7 mouse cellular contexts compared by ENCODE assay signal in genomic region chr13:53178594-53178993, GRCm38 (mm10).
DNase-seq lines count a peak whose midpoint lies in the region; ATAC-seq lines count a peak whose summit lies in the region.

No protein-coding gene starts in this region.

- H3K36me3 ChIP-seq in hindbrain, embryonic 10.5 days, result no peaks in the 10 kb centered on the region
- no peaks in the 10 kb centered on the region for H3K36me3 ChIP-seq in limb, embryonic 12.5 days
- no peaks in the 10 kb centered on the region for H3K36me3 ChIP-seq in stomach, embryonic 14.5 days (ENCODE audit: control insufficient read depth, insufficient read depth, low read length)

- no peak for ATAC-seq in limb, embryonic 12.5 days (ENCODE audit: insufficient number of reproducible peaks, insufficient read depth, low FRiP score, low TSS enrichment, low read depth)
- ATAC-seq in stomach, embryonic 14.5 days (ENCODE audit: insufficient number of reproducible peaks, insufficient read depth, low FRiP score, low read depth), result no peak
- ATAC-seq in cerebellum, adult (ENCODE audit: insufficient number of reproducible peaks, low FRiP score, low TSS enrichment), result no peak

- H3K4me3 ChIP-seq in hindbrain, embryonic 10.5 days, result no peak overlapping the region; the same call in 1 of the 2 replicates
- no peak overlapping the region for H3K4me3 ChIP-seq in limb, embryonic 12.5 days (replicated peaks)
- H3K4me3 ChIP-seq in stomach, embryonic 14.5 days (ENCODE audit: low read depth, low read length), result no peak overlapping the region

- peak; percentile 71 for DNase-seq in Muller cell, postnatal 12 days (ENCODE audit: inconsistent ontology term)
- DNase-seq in adrenal gland, postnatal 14 days, result peak; percentile 46
- peak; percentile 53 for DNase-seq in hindbrain, embryonic 10.5 days (ENCODE audit: low spot score)
- no peak for DNase-seq in thymus, postnatal 36 days

- peaks cover 69% of the 10 kb centered on the region for H3K4me1 ChIP-seq in hindbrain, embryonic 10.5 days (replicated peaks)
- H3K4me1 ChIP-seq in limb, embryonic 12.5 days (replicated peaks), result peaks cover 90% of the 10 kb centered on the region
- peaks cover 47% of the 10 kb centered on the region for H3K4me1 ChIP-seq in stomach, embryonic 14.5 days (ENCODE audit: control insufficient read depth, insufficient read depth, low read length)

- H3K9ac ChIP-seq in limb, embryonic 12.5 days (replicated peaks), result 0 out of 2 replicates have a peak overlapping the region, but pooled peaks have one; percentile 19
- no peak overlapping the region for H3K9ac ChIP-seq in stomach, embryonic 14.5 days (replicated peaks; ENCODE audit: low read depth, low read length)

- H3K27ac ChIP-seq in hindbrain, embryonic 10.5 days, result peak overlapping the region; percentile 68
- peak overlapping the region; percentile 83 for H3K27ac ChIP-seq in limb, embryonic 12.5 days
- peak overlapping the region; percentile 58; the same call in 1 of the 2 replicates for H3K27ac ChIP-seq in stomach, embryonic 14.5 days (ENCODE audit: low read length)

- H3K9me3 ChIP-seq in hindbrain, embryonic 10.5 days, result no peaks in the 10 kb centered on the region
- no peaks in the 10 kb centered on the region for H3K9me3 ChIP-seq in limb, embryonic 12.5 days
- no peaks in the 10 kb centered on the region for H3K9me3 ChIP-seq in stomach, embryonic 14.5 days (ENCODE audit: control insufficient read depth, low read depth, low read length)

- H3K4me2 ChIP-seq in limb, embryonic 12.5 days, result peak overlapping the region; percentile 42
- peak overlapping the region; percentile 34 for H3K4me2 ChIP-seq in stomach, embryonic 14.5 days (replicated peaks; ENCODE audit: low read depth, low read length)

- WGBS in hindbrain, embryonic 10.5 days, result 15% methylated on average over 13 of the region's 13 CpGs
- WGBS in limb, embryonic 12.5 days, result 2% methylated on average over 13 of the region's 13 CpGs
- 2% methylated on average over 13 of the region's 13 CpGs for WGBS in stomach, embryonic 14.5 days

- no peaks in the 10 kb centered on the region for H3K27me3 ChIP-seq in hindbrain, embryonic 10.5 days (ENCODE audit: insufficient read depth, poor library complexity, severe bottlenecking)
- no peaks in the 10 kb centered on the region for H3K27me3 ChIP-seq in limb, embryonic 12.5 days
- no peaks in the 10 kb centered on the region for H3K27me3 ChIP-seq in stomach, embryonic 14.5 days (ENCODE audit: control insufficient read depth, insufficient read depth, low read length)

Comparison
In these comparisons a context has a peak if more than half of its experiments do, and no peak if none do; other contexts are left out.
1. DNase-seq: peak in Muller cell, postnatal 12 days (single experiment), adrenal gland, postnatal 14 days (single experiment) and hindbrain, embryonic 10.5 days (single experiment); none in thymus, postnatal 36 days (0 of 2).
2. Peak in every context shown above with its lines, with median percentiles within 50 percentile points of each other: H3K27ac ChIP-seq.